Mouse (Mus musculus) right cerebral cortex, adult 18-20 months (tissue): Measurements from ENCODE around the gene Cadm4.
"Not testable (repeated sequence)": the region's sequence is repeated elsewhere in the genome, so short reads cannot be mapped to it uniquely, and the experiment has no call there.

ENCODE experiments used
- DNase-seq: peaks from one replicate; pipeline ENCODE4 v3.0.0; 2022; ENCODE audit warnings: mixed read lengths

Cadm4 gene

GRCm38 (mm10) chr7:24469126-24469525 lies 12.7 kb upstream of the Cadm4 start:
- DNase-seq: no peak

DNA sequence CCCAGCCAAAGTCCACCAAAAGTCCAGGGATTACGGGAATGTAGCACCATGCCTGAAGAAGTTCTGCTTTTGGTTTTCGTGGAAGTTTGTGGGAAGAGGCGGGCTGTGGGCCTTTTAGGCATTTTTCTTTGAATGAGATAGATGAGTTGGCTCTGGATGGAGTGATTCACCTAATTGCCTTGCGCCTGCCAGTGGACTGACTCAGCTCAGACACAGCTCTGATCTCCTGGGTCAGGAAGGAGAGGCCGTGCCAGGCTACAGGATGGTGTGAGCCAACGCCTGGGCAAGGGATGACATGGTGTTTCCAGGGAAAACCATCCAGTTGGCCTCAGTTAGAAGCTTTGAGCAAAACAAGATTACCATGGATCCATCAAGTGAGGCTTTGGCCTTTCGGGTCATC lies 11.5 kb upstream of the Cadm4 start:
- DNase-seq: no peak

DNA sequence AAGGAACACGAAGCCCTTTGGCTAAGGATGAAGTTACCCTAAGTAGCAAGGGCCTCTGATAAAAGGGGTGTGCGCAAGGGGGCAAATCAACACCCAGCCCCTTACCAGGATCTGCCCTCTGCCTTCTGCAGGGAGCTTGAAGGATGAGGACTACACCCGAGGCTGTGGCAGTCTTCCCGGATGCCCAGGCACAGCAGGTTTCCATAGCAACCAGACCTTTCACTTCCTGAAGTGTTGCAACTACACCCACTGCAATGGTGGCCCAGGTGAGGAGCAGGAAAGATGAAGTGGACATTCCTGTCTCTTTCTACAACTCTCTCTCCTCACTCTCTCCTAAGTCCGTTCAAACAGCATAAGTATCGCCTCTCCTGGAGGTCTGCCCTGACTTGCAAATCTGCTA lies 9.4 kb upstream of the Cadm4 start:
- DNase-seq: no peak

- DNase-seq: no peak
Observed at GRCm38 (mm10) chr7:24472937-24473336, 8.9 kb upstream of the Cadm4 start.

DNA sequence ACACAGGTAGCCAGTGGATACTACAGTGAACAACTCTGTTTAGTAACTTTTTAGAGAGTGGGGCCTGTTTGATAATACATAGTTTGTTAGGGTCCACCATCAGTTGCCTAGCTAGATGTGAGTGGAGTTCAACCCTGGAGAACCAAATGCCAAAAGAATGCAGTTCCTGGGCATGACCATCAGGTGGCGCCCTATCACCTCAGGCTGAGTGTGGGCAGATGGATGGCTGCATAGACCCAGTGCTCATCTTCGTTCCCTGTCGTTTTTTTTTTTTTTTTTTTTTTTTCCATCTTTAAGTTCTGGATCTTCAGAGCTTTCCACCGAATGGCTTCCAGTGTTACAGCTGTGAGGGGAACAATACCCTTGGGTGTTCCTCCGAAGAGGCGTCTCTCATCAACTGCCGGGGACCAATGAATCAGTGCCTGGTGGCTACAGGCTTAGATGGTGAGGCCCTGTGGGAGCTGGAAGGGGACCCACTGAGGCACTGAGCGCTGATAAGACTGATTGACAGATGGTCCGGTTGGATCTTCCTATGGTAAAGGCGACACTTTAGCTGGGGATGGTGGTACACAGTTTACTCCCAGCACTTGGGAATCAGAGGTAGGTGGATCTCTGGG lies 7.8 kb upstream of the Cadm4 start:
- peak; percentile 81 for DNase-seq

DNA sequence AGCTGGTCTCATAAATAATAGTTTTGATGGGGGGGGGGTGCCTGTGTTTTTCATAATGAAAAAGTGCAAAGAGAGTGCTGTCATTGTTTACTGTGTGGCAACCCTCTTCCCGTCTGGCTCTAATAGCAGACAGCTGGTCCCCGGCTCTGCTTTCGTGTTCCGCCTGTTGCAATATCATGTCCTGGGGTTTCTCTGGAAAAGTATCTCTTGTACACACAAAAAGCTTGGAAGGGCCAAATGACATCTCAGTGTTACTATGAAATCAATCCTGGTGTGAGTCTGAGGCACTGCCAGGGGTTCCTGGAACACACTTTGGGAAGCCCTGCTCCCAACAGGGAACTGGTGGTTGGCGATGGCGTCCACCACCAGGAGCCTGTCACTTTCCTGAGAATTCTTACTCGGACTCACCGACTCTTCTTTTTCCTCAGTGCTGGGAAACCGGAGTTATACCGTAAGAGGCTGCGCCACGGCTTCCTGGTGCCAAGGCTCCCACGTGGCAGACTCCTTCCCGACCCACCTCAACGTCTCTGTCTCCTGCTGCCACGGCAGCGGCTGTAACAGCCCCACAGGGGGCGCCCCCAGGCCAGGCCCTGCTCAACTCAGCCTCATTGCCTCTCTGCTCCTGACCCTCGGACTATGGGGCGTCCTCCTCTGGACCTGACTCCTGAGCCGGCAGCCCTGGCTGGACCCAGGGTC lies 6.9 kb upstream of the Cadm4 start:
- no peak for DNase-seq

- no peak for DNase-seq
Observed at GRCm38 (mm10) chr7:24476338-24476737, 5.5 kb upstream of the Cadm4 start.

DNA sequence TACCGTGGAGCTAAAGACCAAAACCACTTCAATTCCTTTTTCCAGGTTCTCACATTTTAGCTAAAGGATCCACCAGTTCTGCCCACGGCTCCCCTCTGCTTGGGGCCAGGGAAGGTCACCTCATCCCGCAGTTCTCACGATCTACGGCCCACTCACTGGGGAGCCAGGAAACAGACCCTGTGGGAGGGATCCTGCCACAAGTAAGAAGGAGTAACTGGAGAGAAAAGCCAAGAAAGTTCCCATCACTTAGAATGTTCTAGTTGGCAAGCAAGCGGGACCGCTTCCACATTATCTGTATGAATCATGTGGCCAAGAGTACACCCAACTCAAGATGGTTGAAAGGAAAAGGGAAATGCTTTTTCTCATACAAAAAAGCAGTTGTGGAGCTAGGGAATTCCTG lies 5.0 kb upstream of the Cadm4 start:
- peak; percentile 56 for DNase-seq

- no peak for DNase-seq
Observed at GRCm38 (mm10) chr7:24478911-24479310, 2.9 kb upstream of the Cadm4 start.

- DNase-seq: no peak
Observed at GRCm38 (mm10) chr7:24479685-24480084, 2.1 kb upstream of the Cadm4 start.

GRCm38 (mm10) chr7:24480121-24480941 lies 1.5 kb upstream of the Cadm4 start:
- peak; percentile 55 for DNase-seq

- no peak for DNase-seq
Observed at GRCm38 (mm10) chr7:24480986-24481473, 793 bp upstream of the Cadm4 start.

DNA sequence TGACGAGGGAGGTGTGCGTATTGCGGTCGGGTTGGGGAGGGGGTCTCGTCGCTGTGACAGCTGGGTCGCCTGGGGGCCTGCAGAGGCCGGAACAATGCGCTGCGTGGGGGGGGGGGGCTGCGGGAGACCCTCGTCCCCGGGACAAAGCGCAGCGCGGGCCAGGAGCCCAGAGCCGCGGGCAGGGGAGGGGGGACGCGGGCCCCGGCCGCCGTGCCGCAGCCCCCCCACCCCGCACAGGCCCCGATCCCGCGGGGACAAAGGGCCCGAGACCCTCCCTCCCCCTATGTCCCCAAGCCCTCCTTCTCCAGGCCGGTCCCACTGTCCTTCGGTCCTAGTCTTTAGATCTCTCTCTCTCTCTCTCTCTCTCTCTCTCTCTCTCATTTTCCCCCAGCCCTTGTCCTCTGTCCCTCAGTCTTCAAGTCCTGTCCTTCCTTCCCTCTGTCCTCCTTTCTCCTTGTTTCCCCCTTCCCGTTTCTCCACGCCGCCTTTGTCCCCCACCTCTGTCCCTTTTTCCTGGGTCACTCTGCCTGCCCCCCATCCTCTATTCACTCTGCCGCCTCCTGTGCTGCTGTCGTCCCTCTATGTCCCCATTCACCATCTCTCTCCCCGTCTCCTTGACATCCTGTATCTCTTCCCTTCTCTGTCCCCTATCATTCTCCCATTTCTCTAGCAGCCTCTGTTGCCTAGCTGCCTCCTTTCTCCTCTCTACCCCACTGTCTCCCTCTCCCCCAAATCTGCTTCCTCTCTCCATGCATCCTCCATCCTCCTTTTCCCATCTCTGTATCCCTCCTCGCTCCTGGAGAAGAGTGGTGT lies 591 bp downstream of the Cadm4 start:
- DNase-seq: no peak

DNA sequence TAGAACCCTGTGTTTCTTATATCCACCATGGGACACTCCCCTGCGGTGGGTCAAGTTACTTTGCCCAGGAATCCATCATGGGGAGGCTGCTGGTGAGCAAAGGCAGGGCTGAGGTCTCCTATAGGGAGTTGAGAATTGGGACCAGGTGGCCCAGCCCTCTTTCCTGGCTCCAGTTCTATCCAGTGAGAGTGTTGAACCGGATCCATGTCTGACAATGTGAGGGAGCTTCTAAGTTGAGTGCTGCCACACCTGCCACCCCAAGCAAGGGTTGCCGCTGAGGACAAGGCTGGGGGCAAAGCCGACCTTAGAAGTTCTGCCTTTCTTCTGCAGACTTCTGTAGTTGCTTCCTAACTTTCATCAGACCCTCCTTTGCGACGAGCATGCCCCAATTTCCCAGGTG lies 1.5 kb downstream of the Cadm4 start:
- not testable (repeated sequence) for DNase-seq

GRCm38 (mm10) chr7:24485481-24485880 lies 3.7 kb downstream of the Cadm4 start:
- DNase-seq: no peak

DNA sequence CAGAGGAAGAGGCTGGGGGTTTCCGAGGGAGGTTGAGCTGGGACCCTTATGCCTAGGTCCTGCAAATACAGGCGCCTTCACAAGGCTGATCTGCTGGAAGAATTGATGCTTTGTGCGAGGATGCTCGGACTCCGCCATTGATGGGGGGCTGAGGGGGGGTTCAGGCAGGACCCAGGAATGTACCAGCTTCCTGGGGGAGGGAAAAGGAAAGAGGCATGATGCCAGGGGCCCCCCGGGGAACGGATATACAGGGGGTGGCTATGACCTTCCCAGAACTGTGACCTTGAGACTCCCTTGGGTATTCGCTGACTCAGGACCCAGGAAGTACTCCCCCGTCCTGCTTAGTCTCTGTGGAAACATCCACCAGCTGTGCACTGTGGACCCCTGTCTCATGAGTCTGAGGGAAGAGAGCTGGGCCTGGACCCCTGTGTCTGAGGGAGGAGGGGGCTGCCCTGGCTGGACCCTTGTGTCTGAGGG lies 4.9 kb downstream of the Cadm4 start:
- no peak for DNase-seq

- DNase-seq: no peak
Observed at GRCm38 (mm10) chr7:24487403-24487802, 5.6 kb downstream of the Cadm4 start.

DNA sequence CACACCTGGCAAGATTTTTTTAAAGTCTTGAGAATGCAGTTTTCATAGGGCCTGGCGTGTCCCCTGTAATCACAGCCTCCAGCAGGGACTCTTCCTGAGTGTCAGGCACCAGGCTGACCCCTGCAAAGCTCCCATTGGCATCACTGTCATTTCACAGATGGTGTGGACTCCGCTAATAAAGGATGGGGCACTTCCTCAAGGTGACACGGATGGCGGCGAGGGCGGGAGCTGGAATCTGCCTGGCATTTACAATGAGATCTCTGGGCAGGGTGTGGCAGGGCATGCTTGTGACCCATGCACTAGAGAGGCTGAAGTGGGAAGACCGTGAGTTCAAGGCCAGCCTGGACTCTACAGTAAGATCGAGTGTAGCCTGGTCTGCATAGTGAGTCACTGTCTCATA lies 6.5 kb downstream of the Cadm4 start:
- DNase-seq: no peak

GRCm38 (mm10) chr7:24499856-24500577 lies 18.2 kb downstream of the Cadm4 start:
- no peak for DNase-seq

DNA sequence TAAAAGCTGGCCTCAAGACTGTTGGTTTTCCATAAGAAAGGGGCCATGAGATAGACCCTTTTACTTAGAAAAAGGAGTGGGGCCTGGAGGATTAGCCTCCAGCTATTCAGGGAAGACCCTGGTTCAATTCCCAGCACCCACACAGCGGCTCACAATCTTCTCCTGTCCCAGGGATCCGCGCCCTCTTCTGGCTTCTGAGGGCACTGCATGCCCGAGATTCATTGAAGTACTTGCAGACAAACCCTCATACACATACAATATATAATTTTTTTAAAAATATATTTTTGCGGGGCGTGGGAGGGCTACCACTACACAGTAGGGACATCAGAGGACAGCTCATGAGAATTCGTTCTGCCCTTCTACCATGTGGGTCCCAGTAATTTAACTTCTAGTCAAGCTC lies 19.1 kb downstream of the Cadm4 start:
- no peak for DNase-seq

- no peak for DNase-seq
Observed at GRCm38 (mm10) chr7:24501492-24501891, 19.7 kb downstream of the Cadm4 start.

DNA sequence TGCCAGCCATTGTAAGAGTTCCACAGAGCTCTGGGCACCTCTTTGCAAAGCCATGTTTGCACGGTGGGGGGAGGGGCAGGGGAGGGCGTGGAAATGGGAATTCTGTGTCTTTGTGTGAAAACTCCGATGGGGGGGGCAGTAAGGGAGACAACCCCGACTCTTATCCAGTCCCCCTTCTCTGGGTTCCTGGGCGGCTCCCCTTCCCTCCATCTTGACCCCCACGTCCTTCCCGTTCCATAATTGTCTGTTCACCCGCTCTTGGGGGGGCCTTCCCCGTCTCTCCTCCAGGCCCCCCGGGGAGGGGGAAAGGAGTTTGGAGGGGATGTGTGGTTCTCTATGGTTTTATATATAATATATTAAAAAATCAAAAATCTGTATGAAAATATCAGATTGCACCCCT lies 22.2 kb downstream of the Cadm4 start:
- no peak for DNase-seq
